Mouse (Mus musculus) thymus, postnatal 4 days (tissue): ENCODE measurements around the gene BC025446.

Experiments
- DNase-seq: peaks from one replicate; pipeline ENCODE4 v3.0.0; 2021

The BC025446 gene

DNA sequence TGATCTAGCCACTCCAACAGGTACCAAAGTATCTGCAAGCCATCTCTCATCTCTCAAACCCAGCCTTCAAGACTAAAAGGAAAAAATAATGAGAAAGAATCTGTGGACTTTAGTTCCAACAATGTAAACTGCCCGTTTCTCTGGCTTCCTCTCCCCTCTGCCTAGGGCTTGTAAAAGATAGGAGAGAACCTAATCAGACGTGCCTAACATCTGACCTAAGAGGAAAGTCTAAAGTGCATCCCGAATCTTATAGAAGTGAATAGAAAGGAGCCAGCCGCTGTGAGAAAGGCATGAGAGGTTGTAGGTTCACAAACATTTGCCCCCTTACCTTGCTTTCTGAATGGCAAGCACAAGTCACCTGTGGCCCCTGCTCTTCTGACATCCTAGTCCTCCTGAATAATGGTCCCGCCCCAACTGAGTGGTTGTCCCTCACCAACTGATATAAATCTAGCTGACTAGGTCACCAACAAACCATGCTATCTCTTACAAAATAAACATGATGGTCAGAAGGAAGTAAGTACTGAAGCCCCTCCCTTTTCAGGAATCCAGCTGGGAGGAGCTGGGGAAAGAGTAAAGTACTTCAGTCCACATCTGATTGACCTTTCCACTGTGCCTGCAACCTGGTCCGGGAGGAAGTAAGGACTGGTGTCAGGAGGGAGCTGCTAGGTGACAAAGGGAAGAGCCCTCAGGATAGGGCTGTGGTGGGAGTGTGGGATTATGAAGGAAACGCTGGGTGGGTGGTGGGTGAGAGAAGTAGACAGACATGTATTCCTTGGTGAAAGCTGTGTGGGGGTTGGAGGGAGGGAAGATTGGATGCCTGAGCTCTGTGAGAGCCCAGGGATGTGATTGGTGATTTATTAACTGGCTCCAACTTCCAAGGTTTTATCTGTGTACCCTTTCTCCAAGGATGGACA, at the start of gene BC025446:
Gene BC025446 (plus strand): TSS at position 599 of the 914 bp plus-strand sequence.
- DNase-seq = no peak

DNA sequence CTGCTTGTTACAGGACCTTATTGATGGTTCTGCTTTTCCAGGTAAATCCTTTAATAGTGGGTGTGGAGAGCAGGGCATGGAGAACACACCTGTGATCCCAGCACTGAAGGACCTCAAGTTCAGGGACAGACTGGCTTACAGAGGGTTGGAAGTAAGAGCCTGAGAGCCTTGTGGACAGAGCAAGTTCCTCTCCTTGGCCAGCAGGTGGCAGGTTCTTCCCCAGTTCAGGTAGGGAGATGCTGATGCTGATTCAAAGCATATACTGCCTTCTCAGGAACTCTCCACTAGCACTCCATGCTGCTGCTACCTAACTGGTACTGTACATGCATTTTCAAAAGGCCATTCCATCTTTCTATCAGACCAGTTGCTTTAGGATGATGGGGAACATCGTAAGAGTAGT, 40.7 kb upstream of the BC025446 start:
- DNase-seq = peak; percentile 75

GRCm38 (mm10) chr15:75186291-75186690, 29.9 kb upstream of the BC025446 start:
- no peak for DNase-seq

- DNase-seq = peak; percentile 60
Measured at GRCm38 (mm10) chr15:75189116-75189515, 27.1 kb upstream of the BC025446 start.

GRCm38 (mm10) chr15:75190560-75190959, 25.6 kb upstream of the BC025446 start:
- peak; percentile 59 for DNase-seq

DNA sequence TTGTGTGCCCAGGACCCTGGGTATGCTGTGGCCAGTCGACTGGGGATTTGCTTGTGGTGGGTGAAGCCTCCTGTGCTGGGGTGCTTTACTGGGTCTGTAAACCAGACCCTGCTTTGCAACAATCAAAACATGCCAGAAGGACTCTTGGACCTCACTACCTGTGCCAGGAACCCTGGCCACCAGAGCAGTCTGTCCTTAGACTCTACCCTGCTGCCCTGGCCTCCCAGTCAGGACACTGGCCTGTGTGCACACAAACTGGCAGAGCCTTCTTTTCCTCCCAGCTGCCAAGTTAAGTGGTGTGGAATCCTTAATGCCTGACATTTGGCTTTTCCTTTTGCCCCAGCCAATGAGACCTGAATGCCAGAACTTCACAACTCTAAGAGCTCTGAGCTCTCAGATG, 655 bp downstream of the BC025446 start:
- DNase-seq = no peak

DNA sequence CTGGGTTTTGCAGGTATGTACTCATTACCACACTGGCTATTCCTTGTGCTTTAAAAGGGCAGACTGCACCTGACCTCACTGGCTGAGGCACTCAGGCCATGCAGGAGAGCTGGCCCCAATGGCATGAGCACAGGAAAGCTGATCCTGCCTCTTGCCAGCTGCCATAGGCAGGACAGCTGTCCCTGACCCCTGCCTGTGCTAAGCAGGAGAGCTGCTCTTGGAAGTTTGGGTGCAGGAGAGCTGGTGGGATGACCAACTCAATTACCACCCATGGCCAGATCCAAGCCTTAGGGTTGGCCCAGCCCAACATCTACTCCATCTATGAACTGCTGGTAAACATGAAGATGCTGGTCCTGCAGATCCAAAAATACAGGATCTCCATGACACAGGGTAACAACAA, 5.8 kb downstream of the BC025446 start:
- no peak for DNase-seq

DNA sequence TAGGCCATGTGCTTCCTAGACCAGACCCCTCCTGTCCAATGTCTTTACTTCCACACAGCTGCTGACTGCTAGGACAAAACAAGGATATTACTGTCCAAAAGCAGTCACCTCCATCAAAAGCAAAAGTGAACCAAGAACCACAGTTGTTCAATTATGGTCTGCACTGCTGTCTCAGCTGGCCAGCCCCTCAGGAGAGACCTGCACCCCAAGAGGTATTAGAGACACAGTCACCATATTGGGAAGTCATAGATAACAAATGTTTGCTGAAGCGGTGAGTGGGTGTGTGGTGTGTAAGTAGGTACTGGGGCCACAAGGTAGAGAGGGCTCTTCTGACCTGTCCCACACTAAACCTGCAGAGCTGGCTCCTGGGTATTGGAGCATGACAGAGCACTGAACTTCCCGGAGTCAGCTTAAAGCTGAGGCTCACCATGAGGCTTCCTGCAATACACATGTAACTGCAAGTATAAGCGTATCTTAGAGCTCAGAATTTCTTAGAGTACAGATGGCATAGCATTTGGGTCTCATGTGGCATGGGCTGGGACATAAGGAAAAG, 21.6 kb downstream of the BC025446 start:
- no peak for DNase-seq

- no peak for DNase-seq
Measured at GRCm38 (mm10) chr15:75240558-75240957, 24.4 kb downstream of the BC025446 start.

- no peak for DNase-seq
Measured at GRCm38 (mm10) chr15:75242756-75243640, 26.8 kb downstream of the BC025446 start.

- DNase-seq = no peak
Measured at GRCm38 (mm10) chr15:75254671-75255070, 38.5 kb downstream of the BC025446 start.

GRCm38 (mm10) chr15:75265863-75266262, 49.7 kb downstream of the BC025446 start:
- DNase-seq = no peak

DNA sequence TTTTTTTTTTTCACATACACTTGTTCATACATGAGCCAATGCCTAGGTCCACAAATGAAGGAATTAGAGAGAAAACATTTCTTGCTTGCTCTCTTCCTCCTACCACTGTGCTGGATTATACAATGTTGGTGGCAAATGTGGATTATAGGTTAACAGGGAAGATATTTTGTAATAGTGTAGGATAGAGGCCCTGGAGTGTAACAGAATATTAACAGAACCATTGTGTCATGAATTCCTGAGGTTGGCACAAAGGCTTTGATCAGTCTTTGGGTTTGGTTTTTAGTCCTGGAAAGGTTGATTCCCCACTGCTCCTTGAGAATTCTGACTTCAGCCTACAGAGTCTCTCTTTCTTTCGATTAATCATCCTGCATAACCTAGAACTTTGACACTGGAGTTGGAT, 50.5 kb downstream of the BC025446 start:
- no peak for DNase-seq

DNA sequence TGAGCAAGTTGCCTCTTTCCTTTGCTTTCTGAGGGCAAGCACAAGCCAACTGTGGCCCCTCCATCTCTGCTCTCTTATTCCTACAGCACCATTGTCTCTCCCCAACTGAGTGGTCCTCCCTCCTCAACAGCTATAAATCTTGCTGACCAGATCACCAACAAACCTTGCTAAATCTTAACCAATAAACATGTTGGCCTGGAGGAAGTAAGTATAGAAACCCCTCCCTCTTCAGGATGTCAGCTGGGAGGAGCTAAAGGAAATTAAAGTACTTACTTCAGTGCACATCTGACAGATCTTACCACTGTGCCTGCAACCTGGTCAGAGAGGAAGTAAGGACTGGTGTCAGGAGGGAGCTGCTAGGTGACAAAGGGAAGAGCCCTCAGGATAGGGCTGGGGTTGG, 51.9 kb downstream of the BC025446 start, which contains the start of gene Ly6f:
Gene Ly6f (plus strand): TSS at position 301 of the 400 bp plus-strand sequence.
- no peak for DNase-seq

DNA sequence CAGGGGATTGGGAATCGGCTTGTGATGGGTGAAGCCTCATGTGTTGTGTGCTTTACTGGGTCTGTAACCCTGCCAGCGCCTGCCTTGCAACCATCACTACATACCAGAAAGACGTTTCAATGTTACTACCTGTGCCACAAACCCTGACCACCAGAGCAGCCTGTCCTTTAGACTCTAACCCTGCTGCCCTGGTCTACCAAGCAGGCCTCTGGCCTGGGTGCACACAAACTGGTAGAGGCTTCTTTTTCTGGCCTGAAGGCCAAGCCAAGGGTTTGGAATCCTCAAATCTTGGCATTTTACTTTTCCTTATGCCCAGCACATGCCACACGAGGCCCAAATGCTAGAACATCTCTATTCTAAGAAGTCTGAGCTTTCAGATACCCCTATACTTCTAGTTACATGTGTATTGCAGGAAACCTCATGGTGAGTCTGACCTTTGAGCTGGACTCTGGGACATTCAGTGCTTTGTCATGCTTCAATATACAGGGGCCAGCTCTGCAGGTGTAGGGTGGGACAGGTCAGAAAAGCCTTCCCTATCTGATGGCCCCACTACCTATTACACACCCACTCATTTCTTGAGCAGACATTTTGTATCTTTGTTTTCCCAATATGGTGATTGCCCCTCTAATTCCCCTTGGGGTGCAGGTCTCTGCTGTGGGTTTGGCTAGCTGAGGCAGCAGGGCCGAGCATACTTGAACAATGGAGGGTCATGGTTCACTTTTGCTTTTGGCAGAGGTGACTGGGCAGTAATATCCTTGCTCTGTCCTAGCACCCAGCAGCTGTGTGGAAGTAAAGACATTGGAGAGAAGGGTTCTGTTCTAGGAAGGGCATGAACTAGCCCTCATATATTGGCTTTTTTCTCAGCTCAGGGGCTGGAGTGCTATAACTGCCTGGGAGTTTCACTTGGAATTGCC, 53.0 kb downstream of the BC025446 start:
- DNase-seq = no peak

GRCm38 (mm10) chr15:75270169-75270568, 54.0 kb downstream of the BC025446 start:
- DNase-seq = no peak

GRCm38 (mm10) chr15:75270691-75271362, 54.7 kb downstream of the BC025446 start:
- no peak for DNase-seq

GRCm38 (mm10) chr15:75271426-75271825, 55.2 kb downstream of the BC025446 start:
- DNase-seq = no peak

GRCm38 (mm10) chr15:75271891-75272290, 55.7 kb downstream of the BC025446 start:
- DNase-seq = no peak
